Mouse (Mus musculus): ENCODE results near the gene Sart3.

Sart3 gene

DNA sequence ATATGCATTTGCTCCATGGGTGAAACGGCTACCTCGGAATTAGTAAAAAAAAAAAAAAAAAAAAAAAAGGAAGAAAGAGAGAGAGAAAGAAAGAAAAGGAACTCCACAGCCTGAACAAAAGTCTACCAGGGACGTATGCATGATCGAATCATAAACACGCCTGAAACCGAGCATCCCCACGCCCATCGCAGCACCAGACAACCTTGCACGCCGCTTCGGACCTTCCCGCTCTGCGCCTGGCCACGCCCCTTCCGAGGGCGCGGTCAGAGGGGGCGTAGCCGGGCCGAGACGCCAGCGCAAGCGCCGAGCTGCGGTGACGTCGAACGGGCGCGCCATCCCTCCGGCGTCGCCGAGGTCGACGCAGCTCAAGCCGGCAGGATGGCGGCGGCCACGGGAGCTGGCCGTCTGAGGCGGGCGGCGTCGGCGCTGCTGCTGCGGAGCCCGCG lies at the start of gene Sart3, which contains the start of gene Iscu:
Gene Sart3 (minus strand): TSS at position 61 of the 446 bp plus-strand sequence.
Gene Iscu (plus strand): TSS at position 299 of the 446 bp plus-strand sequence.
- DNase-seq = peak; percentile 93

DNA sequence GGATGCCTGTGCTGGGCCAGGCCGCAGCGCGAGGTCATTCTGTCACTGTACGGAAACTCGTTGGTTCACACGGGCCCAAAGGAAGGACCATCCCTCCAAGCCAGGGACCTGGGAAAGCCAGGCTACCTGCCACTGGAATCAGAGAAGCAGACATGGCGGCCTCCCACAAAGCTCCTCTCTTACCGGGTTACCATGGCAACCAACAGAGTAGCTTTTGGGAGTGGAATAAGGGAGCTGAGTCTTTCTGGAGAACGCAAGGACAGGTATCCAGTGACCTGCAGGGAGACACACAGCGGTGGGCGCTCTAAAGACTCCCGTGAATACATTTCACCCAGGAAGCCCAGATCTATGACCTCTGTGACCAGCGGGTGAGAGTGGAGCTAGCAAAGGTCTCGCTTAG lies 46.3 kb upstream of the Sart3 start:
- DNase-seq = no peak

DNA sequence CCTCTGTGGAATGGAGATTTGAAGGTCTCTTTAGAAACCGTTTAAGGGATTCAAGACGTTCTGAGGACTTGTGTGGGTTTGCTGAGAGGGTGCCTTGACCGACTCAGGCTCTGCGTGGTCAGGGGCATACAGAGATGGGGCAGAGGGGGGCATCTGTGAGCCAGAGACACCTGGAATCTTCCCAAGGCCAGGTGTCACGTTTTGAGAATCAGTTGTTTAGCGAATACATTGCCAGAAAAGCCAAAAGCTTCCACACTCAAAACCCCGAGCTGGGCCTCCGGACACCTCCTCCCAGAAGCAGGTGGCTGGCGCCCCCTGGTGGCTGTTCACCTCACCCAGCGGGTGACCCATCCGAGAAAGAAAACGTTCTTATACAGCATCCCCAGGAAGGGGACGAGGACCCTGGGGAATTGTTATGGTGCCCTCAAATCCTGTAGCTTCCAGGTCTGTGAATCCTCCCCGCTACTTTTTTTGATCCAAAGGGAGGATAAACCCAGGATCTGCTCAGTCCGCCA lies 43.4 kb upstream of the Sart3 start:
- DNase-seq = peak; percentile 77

DNA sequence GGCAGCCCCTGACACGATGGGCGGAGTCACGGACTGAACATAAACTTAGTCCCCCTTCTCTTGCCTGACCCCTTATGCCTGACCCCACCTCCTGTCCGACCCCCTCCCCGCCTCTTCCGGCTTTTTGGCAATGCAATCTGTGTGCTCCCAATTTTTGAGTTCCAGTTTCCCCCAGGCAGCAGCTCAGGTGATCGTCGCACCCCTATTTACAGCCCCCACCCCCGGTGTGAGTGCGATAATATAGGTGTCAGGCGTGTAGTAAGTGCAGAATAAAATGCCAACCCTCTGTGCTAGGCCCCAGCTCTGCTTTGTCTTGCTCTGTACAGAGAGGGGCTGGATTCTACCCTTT lies 42.7 kb upstream of the Sart3 start:
- DNase-seq = no peak

DNA sequence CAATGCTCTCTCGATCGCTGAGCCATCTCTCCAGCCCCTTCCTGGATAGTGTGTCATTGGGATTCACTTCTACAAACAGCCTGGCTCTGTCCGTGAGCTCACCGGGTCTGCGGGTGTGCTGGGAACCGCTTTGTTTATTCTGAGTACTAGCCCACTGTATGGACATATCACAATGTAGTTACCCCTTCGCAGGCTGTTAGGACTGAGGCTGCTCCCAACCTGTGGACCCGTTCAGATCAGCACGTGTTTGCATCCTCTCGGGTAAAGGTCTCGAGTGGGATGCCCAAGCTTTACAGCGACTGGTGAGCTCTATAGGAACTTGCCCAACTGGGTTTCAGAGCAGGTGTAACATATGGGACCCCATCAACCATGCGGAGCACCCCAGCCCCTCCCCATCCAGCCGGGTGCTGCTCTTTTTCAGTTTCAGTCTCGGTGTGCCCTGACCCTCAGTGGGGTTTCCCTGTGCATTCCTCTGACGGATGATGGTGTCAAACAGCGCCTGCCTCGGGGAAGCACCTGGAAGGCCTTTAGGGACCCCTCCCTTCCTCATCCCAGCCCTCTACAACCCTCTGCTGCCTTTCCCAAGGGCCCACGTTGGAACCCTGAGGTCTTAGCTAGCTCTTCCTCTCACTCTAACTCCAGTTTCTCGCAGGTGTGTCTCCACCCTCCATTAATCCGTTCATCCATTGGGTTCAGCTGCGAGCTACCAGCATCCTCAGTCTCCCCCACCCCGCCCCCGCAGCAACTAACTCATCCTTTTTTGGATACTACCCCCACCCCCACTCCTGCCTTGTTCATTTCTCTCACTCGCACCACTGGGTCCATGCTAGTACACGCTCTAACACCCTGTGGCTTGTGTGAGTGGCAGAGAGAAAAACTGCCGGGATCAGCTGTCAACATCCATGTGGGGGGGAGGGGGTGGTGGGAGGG lies 42.1 kb upstream of the Sart3 start:
- DNase-seq = no peak

DNA sequence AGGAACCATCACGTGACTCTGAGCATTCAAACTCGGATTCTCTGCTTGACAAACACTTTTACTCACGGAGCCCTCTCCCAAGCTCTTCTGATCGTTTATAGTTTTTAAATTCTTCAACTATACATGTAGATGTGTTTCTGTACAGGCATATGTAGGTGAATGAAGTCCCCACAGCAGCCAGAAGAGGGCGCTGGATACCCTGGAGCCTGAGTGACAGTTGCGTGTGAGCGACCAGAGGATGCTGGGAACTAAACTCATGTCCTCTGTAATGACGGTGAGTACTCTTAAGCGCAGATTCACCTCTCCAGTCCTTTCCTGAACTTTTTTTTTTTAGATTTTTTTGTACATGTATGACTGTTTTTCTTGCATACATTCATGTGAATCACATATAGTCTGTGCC lies 41.3 kb upstream of the Sart3 start:
- no peak for DNase-seq

DNA sequence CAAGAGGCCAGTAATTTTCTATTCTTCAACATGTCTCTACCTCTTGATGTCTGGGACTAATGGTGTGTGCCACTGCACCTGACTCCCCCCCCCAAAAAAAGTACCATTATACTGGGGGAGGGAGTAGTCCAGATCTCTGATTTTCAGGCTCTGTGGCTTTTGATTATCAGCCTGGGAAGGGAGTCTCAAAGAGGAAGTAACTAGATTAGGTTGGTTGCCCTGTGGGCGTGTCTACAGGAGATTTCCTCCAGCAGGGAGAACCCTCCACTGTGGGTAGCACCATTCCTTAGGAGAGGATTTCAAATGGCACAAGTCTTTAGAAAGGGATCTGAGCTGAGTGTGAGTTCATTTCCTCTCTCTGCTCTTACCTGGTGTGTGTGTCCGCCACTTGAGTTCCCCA lies 40.3 kb upstream of the Sart3 start:
- DNase-seq = no peak

DNA sequence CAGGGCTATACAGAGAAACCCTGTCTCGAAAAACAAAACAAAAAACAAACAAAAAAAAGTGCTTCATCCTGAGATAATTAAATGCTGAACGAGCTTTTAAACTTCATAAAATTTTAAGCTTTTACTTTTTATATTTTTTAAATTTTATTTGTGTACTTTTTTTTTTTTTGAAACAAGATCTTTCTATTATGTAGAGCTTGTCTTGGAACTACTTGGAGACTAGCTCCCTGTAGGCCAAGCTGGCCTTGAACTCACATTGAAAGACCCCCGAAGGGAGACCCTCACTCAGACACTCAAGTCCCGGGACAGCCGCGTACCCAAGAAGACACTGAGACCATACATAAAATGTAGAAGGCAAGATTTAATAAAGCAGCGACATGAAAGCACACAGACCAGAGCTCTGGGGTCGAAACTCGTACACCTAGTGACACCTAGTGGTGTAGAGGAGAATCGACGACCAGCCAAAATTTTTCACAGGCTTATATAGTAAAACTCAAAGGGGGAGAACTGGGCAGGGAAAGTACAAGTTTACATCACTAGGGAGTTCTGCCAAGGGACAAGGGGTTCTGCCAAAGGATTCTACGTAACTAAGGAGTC lies 39.6 kb upstream of the Sart3 start:
- DNase-seq = peak; percentile 52

DNA sequence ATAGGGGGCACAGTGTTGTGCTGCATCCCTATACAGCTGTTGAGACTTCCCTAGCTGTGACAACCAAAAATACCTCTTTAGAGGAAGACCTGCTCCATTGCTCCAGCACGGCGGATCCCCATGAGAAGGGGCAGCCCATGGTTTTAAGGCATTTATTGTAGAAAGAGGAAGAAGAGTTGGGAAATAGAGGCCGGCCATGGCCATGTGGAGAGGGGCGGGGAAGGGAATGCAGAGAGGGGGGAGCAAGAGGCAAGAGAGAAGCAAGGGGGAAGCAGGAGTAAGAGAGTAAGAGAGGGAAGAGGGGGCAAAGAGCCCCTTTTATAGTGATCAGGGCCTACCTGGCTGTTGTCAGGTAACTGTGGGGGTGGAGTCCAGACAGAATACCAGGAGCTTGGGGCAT lies 37.8 kb upstream of the Sart3 start:
- no peak for DNase-seq

DNA sequence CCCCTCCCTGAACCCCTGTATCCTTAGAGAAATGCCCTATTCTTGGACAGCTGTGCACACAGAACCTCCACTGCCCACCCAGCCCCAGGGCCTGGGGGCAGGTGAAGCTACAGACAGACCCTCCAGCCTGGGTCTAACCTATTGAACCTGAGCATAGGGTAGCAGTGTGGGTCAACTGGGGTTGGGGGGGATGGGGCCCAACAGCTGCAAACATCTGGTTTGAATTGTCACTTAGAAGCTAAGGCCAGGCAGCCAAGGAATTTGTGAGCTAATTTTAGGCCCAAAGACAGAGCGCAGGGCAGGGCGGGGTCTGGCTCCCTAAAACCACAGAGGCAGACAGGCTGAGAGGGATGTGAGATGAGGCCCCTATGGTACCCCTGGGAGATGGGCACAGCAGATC lies 35.9 kb upstream of the Sart3 start:
- peak; percentile 28 for DNase-seq

DNA sequence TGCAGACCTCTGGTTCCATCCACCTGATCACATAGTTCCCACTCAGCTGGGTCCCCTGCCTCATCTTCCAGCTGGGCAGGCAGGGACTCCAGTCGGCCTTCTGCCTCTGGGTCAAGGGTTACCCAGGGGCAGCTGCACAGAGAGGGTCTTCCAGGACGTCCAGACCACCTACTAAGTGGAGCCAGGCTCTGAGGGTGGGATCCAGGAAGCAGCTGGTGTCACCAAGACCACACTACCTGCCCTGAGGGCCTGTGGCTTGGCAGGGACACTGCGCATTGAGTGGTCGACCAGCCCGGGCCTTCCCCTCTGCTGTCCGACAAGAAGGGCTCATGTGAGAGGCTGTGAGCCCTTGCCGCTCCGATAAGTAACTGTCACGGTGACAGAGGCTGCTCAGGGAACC lies 35.4 kb upstream of the Sart3 start:
- DNase-seq = no peak

DNA sequence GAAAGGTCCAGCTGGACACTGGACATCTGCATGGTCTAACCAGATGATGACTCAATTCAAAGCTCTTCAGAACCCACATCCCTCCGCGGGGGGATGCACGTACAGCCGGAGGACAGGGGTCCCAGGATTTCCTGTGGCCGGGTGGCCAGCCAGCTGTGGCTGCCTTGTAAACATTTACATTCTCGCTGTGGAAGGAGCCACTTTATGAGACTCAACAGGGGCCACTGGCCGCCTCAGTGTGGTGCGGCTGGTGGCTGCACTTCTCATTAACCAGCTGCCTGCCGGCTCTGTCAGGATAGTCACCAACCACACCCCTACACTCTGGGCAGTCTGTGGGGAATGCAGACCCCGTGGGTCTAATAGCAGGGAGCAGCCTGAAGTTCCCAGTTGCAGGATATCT lies 34.1 kb upstream of the Sart3 start:
- DNase-seq = no peak

DNA sequence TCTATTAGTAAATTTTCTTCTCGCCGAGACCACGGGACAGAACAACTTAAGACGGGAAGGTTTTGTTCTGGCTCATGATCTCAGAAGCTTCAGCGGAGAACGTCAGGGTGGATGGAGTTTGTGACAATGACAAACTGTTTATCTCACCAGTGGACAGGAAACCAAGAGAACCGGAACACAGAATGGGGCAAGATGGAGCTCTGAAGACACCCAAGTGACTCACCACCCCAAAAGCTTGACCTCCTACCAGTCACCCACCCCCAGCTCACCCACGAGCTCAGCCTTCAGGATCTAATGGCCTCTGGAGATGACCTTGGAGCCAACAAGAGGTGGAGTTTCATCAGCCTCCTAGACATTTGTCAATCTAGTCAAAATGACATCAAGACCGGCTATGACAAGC lies 33.0 kb upstream of the Sart3 start:
- no peak for DNase-seq

DNA sequence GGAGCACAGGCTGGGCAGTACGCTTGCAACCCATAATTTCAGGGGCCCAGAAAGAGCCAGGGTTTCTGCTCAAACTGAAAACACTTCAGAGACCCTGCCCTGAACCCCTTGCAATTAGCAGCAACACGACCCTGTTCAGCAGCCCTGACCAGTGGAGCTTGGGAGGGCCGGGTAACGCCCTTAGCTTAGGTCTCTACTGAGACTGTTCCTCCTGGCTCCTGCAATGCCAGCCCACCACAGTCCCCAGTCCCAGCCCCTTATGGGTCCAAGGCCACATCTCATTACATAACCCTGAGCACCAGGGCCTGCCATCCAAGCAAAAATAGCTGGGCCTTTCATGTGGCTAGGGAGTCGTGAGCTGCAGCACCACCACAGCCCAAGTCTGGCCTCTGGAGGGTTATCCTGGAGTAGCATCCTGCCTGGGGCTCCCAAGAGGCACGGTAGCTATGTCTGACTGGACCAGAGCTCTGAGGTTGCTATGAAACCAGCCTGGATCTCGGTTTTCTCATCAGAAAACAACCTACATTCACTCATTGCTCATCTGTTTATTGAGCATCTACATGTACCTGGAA lies 32.2 kb upstream of the Sart3 start:
- no peak for DNase-seq

DNA sequence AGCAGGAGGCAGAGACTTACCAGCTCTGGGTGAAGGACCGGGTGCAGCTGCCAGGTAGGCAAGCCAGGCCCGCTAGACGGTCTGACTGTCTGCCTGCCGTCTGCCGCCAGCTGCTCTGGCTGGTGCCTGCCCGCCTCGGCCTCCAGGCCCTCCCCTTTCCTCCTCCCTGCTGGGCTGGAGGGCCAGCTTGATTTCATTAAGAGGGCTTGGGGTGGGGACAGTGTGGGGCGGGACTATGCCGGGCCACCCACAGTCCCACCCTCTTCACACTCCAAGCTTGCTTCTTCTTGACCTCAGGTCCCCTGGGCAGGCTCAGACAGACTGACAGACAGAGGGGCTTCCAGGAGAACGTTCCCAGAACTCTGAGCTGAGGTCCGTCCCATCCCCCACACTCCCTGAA lies 28.0 kb upstream of the Sart3 start, which contains the start of gene Tmem119:
Gene Tmem119 (minus strand): TSS at position 237 of the 400 bp plus-strand sequence.
- DNase-seq = peak; percentile 62

DNA sequence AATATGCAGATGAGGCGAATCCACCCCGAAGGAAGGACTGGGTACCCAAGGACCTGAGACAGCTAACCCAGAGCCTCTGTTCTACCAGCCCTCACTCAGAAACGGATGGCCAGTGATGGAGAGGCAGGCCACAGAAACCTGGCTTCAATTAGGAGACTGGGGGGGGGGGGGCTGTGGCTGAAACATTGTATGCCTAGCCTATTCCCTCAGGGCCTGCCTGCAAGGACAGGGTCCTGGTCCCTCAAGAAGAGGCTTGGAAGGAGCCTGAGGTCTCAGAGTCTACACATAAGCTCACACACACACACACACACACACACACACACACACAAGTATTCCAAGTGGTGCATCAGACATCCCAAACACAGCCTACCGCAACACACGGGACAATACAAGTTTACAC lies 27.4 kb upstream of the Sart3 start:
- no peak for DNase-seq

DNA sequence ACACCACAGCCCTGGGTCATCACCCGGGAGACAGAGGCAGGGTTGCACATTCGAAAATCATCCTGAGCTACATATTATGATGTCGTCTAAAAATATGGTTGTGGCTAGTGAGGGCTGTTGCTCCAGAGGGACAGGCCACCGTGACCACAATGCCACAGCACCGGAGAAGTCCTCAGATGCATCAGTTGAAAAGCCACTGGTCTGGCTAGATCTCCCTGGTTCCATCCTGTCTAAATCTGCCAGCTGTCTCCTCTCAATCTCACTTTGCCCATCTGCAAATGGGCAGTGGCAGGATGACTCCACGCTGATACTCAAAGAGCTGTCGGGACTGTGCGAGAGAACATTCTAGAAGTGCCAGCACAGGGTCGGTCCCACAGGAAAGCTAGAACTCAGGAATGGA lies 26.2 kb upstream of the Sart3 start:
- no peak for DNase-seq

DNA sequence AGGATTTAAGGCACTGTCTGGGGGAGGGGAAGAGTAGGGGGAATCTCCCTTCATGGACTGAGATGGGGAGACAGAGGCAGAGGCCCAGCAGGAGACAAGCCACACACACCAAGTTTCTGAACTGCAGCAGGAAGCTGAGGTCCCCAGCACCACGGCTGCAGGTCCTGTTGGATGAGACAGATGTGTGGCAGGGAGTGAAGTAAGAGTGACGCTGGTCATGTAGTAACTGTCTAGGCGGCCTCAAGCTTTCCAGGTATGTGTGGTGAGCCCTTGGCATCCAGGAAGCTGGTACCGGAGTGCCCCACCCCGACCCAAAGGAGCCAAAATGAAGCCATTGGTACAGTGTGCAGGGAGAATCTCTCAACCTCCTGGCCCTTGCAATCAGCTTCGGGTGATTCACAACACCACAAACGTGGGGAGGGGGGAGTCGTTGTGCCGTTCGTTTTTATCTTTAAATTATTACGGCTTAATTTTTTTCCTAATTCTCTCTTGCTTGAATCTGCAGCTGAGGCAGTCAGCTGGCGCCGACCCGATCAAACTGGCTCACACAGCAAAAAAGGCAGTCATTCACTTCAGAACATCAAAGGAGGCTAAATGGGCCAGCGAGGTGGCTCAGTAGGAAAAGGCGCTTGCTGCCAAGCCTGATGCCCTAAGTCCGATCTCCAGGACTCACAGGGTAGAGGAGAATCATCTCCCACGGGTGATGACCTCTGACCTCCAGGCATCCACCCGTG lies 25.0 kb upstream of the Sart3 start:
- DNase-seq = no peak

DNA sequence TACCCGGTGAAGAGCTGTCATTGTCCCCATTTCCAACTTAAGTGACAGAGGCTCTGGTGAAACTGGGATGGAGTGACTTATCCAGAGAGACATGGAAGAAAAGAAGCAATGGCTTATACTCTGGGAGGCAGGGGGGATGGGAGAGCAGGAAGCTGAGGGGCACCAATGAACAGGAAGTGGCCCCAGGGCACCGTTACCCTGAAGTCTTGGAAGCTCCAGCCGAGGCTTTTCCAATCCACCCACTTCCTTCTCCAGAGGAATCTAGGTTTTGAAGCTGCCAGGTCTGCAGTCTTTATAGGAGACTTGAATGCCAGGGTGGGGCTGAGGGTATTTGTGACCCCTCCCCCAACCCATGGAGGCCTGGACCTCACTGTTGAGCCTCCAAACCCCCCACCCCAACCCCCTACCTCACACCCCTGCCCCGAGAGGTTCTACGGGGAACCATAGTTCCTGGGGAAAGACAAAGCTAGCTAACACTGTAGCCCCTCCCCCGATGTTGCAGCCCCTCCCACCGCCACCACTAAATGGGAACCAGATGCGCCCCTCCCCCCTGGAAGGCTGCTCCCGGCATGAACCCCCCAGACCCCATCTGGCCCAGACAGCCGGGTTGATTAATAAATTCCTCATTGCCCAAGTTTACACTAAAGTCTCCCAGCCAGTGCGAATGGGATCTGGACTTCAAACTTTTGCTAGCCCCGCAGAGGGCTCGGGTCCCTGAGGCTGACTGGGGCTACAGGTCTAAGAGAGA lies 24.3 kb upstream of the Sart3 start:
- DNase-seq = no peak

DNA sequence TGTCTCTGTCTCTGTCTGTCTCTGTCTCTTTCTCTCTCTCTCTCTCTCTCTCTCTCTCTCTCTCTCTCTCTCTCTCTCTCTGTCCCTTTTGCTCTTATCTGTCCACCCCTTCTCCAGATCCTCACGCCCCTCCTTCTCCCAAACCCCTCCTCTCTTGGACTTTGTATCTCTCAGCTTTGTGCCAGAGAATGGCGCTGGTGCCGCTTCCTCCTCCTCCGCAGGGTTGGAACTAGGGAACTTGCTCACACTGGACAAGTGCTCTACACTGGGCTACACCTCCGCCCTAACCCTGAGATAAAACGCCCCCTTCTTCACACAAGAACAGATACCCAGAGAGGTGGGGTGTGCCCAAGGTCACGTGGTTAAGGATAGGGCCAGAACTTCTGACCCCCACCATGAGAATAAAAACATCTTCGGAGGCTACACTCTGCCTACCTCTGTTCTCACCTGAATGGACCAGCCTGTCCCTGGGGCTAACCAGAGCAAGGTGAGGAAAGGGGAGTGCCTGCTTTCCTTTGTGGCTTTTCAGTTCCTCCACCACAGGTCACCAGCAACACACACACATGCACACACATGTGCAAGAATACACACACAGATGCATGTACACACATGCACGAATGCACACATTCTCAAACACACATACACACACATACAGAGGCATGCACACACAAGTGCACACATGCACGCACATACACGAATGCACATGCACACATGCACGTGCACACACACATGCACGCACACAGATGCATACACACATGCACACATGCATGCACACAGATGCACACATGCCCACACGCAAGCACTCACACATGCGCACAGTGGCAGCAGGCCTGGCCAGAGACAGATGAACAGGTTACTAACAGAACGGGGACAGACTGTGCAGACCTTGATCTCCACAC lies 19.1 kb upstream of the Sart3 start:
- DNase-seq = no peak
